Mouse (Mus musculus): ENCODE data around the gene Llph.

The Llph gene

DNA sequence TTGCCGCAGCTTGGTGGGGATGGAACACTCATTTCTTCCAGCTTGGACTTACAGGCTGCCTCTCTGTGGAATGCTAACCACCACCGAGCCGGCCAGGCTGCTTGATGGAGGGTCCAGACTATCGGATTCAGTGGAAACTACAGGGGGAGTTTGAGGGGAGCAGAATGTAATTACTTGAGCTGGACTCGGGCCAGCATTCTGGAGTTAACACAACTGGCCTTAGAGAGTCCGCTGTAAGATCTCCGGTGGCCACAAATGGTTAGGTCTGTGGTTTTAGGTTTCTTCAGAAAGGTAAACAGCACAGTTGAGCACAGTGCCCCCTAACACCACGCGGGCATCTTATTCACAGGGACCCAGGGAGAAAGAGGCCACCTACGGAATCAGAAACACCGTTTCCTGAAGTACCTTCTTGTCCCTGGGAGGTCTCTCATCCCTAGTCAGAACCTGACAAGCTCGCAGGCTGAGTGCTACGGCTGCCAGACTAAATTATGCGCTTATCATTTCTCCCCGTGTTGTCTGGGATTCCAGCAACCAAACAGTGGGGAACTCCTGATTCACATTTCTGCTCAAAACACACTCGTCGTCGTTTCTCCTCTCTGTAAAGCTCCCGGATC, 45.5 kb downstream of the Llph start:
- H3K4me3 ChIP-seq (replicated peaks; ENCODE audit: low read length) = peak overlapping the region; percentile 26; the same call in 1 of the 2 replicates
- TF ChIP-seq NANOG (IDR thresholded peaks at IDR 0.05; ENCODE audit: borderline replicate concordance, low read length) (no peak), POU5F1 (IDR thresholded peaks at IDR 0.05; ENCODE audit: borderline replicate concordance, low read length) (no peak), CTCF (conservative IDR thresholded peaks at IDR 0.05; ENCODE audit: low read length) (no peak)
- H3K27me3 ChIP-seq (ENCODE audit: insufficient read depth, low read length) = peaks cover 22% of the 10 kb centered on the region
- no peaks in the 10 kb centered on the region for H3K9me3 ChIP-seq (ENCODE audit: low read length)
- no peaks in the 10 kb centered on the region for H3K36me3 ChIP-seq (ENCODE audit: insufficient read depth, low read length)
- peaks cover 14% of the 10 kb centered on the region for H3K4me1 ChIP-seq (replicated peaks; ENCODE audit: low read depth, low read length)

DNA sequence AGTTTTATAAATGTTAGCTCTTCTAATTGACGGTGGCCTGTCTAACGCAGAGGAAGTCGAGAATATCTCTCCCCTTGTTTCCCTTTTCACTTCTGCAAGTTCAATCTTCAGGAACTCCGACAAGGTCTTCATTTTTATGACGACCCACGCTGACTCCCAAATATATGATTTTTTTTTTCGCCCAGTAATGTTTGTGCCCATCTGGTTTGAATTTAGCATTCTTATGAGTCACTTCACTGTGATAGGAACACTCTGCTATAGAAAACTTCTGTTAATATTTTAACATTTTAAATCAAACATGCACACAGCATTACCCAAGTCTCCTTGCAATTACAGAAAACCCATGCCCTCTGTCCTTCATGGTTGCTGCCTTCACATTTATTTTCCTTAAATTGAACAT, 46.5 kb downstream of the Llph start:
- H3K27me3 ChIP-seq (ENCODE audit: insufficient read depth, low read length) = peaks cover 22% of the 10 kb centered on the region
- no peak overlapping the region for H3K4me3 ChIP-seq (replicated peaks; ENCODE audit: low read length)
- H3K9me3 ChIP-seq (ENCODE audit: low read length) = no peaks in the 10 kb centered on the region
- TF ChIP-seq POU5F1 (IDR thresholded peaks at IDR 0.05; ENCODE audit: borderline replicate concordance, low read length) (no peak), CTCF (conservative IDR thresholded peaks at IDR 0.05; ENCODE audit: low read length) (no peak), NANOG (IDR thresholded peaks at IDR 0.05; ENCODE audit: borderline replicate concordance, low read length) (no peak)
- H3K4me1 ChIP-seq (replicated peaks; ENCODE audit: low read depth, low read length) = peaks cover 12% of the 10 kb centered on the region
- no peaks in the 10 kb centered on the region for H3K36me3 ChIP-seq (ENCODE audit: insufficient read depth, low read length)

DNA sequence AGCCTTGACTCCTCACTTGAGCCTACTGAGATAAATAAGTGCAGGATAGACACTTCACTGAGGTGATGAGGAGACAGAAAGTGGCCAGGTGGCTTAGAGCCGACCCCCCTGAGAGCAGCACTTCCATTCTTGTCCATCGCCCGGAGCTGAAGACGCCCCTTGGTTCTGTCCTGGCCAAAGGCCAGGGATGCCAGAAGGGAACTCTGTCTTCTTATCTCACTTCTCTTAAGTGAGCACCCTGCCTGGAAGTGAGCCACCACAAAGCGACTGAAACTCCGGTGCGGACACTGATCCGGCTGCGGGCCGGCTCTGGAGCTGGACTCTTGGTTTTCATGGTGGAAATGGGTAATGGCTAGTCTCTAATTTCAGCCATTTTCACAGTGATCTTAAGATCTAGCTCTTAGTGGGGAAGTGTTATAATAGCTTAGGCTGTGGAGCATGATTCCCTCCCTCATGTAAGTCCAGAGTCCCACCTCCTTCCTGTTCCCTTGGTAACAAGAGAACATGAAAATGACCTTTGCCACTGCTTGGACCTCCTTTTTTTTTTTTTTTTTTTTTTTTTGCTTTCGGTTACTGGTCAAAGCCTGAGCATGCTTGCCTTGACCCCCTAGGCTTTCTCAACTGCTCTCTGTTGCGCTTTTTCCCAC, 52.7 kb downstream of the Llph start:
- no peak for TF ChIP-seq POU5F1 (IDR thresholded peaks at IDR 0.05; ENCODE audit: borderline replicate concordance, low read length)
- TF ChIP-seq NANOG (IDR thresholded peaks at IDR 0.05; ENCODE audit: borderline replicate concordance, low read length) = no peak
- TF ChIP-seq CTCF (conservative IDR thresholded peaks at IDR 0.05; ENCODE audit: low read length) = no peak
- Histone ChIP-seq H3K4me1 (replicated peaks; ENCODE audit: low read depth, low read length) (no peaks in the 10 kb centered on the region), H3K36me3 (ENCODE audit: insufficient read depth, low read length) (no peaks in the 10 kb centered on the region), H3K9me3 (ENCODE audit: low read length) (no peaks in the 10 kb centered on the region), H3K27me3 (ENCODE audit: insufficient read depth, low read length) (peaks cover 14% of the 10 kb centered on the region; the same call in 1 of the 2 replicates), H3K4me3 (replicated peaks; ENCODE audit: low read length) (no peak overlapping the region)

DNA sequence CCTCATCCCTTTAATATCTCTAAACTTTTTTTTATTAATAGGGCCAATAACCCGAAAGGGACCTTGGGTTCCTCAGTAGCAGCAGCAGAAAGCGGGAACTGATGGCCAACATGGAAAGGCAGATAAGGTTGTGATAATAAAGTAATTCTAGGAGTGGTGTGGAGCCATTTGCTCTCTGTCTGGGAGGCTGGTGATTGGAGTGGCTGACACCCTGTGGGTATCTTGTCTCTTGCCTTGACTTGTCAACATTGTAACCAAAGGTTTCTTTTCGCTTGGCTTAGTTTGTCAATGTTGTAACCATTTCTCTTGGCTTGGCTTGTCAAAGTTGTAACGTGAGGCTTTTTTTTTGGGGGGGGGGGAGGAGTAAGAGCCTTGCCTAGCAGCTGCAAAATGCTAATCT, 53.5 kb downstream of the Llph start:
- Histone ChIP-seq H3K4me3 (replicated peaks; ENCODE audit: low read length) (no peak overlapping the region), H3K4me1 (replicated peaks; ENCODE audit: low read depth, low read length) (no peaks in the 10 kb centered on the region), H3K27me3 (ENCODE audit: insufficient read depth, low read length) (peaks cover 14% of the 10 kb centered on the region; the same call in 1 of the 2 replicates), H3K9me3 (ENCODE audit: low read length) (no peaks in the 10 kb centered on the region), H3K36me3 (ENCODE audit: insufficient read depth, low read length) (no peaks in the 10 kb centered on the region)
- no peak for TF ChIP-seq POU5F1 (IDR thresholded peaks at IDR 0.05; ENCODE audit: borderline replicate concordance, low read length)
- no peak for TF ChIP-seq CTCF (conservative IDR thresholded peaks at IDR 0.05; ENCODE audit: low read length)
- TF ChIP-seq NANOG (IDR thresholded peaks at IDR 0.05; ENCODE audit: borderline replicate concordance, low read length) = no peak

DNA sequence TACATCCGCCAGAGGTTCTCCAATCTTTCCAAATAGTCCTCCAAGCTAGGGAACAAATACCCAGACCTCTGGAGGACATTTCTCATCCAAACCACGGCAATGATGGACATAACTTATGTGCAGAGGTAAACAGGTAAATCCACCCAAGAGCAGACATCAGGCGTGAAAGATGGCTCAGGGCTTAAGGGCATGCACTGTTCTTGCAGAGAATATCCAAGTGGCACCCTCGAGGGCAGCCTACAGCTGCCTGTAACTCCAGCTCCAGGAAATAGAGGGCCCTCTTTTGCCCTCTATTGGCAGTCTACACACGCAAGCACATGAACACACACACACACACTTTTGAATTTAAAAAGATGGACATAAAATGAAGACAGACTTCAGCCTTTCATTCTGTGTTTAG, 54.8 kb downstream of the Llph start:
- H3K27me3 ChIP-seq (ENCODE audit: insufficient read depth, low read length) = peaks cover 8% of the 10 kb centered on the region; the same call in 1 of the 2 replicates
- no peaks in the 10 kb centered on the region for H3K9me3 ChIP-seq (ENCODE audit: low read length)
- TF ChIP-seq CTCF (conservative IDR thresholded peaks at IDR 0.05; ENCODE audit: low read length) (no peak), NANOG (IDR thresholded peaks at IDR 0.05; ENCODE audit: borderline replicate concordance, low read length) (no peak), POU5F1 (IDR thresholded peaks at IDR 0.05; ENCODE audit: borderline replicate concordance, low read length) (no peak)
- no peak overlapping the region for H3K4me3 ChIP-seq (replicated peaks; ENCODE audit: low read length)
- H3K36me3 ChIP-seq (ENCODE audit: insufficient read depth, low read length) = no peaks in the 10 kb centered on the region
- H3K4me1 ChIP-seq (replicated peaks; ENCODE audit: low read depth, low read length) = no peaks in the 10 kb centered on the region

Measured in E14TG2a.4 (cell line).